Mouse (Mus musculus): ENCODE measurements around the gene Chtf18. TPM values are rescaled to one million over a fixed set of nuclear protein-coding genes. Genes with fewer than 3 reads are reported as not detected.

Chtf18 gene
- total RNA-seq, 2 experiments from 2014 or later = 1.0 to 2.1 TPM

DNA sequence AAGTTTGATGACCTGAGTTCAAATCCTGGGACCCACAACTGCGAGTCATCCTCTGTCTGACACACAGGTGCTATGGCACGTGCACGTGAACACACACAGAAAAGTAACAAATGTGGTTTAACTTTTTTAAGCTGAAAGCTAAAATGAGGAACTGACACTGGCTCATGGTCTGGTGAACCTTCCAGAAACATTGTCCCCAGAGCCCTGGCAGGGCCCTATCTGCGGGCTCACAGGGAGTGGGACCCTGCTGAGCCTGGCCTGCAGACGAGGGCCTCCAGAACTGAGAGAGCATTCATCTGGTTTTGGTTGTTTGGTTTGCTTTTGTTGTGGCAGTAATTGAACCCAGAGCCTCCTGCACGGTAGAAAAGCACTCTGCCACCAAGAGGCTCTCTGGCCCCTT lies 49.2 kb downstream of the Chtf18 start:
- DNase-seq = no peak
- intact Hi-C loops (cut with DNase I) = no loop called here

DNA sequence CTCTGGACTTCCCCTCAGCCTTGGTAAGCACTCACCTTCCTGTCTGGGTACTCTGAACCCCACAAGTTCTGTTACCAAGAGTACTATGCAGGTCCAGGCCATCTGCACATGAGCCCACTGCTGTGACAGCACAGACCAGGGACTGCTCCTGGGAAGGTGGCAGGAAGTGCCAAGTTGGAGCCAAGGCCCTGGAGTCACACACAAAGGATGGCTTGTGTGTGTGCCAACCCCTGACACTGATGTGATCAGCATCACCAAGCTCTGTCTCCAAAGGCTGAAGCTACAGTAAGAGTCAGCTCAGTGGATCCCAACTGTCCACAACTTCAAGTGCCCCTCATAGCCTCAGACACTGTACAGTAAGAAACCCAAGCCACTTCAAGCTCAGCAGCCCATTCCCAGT lies 54.2 kb downstream of the Chtf18 start:
- no peak for DNase-seq
- intact Hi-C loops (cut with DNase I) = no loop called here

Small RNA genes lying within 50 kb of the gene (microRNA-seq; reads per million reads assigned to microRNA genes)
- 0 reads per million in 2 experiments for gene Gm25083 (ENCODE audit: borderline number of aligned reads in 2 of 2)

Other genes starting within 250 kb of the Chtf18 start
- not detected for gene Sstr5, start 230.1 kb downstream of the Chtf18 start, total RNA-seq (2021)
- under 1 TPM; 0.33 to 0.49 TPM for gene Sox8, start 156.7 kb downstream of the Chtf18 start, total RNA-seq (2021)
- 10 to 100 TPM; 27.4 to 33.8 TPM for gene Lmf1, start 148.3 kb downstream of the Chtf18 start, total RNA-seq (2021)
- under 1 TPM; 0.98 to 1.00 TPM for gene Gng13, start 10.2 kb downstream of the Chtf18 start, total RNA-seq (2021)
- 1 to 10 TPM; 3.7 to 5.1 TPM for gene Rpusd1, start 251 bp upstream of the Chtf18 start, total RNA-seq (2021)
- not detected for gene Mslnl, start 8.6 kb upstream of the Chtf18 start, total RNA-seq (2021)
- 10 to 100 TPM; 16.1 to 22.2 TPM for gene Msln, start 27.0 kb upstream of the Chtf18 start, total RNA-seq (2021)
- 10 to 100 TPM; 40.9 to 44.8 TPM for gene Narfl, start 46.4 kb upstream of the Chtf18 start, total RNA-seq (2021)
- 10 to 100 TPM; 10.7 to 11.4 TPM for gene Haghl, start 58.3 kb upstream of the Chtf18 start, total RNA-seq (2021)
- not detected for gene Ccdc78, start 59.2 kb upstream of the Chtf18 start, total RNA-seq (2021)
- 10 to 100 TPM; 39.2 to 39.7 TPM for gene Fam173a, start 65.5 kb upstream of the Chtf18 start, total RNA-seq (2021)
- gene AC134908.4, start 68.2 kb upstream of the Chtf18 start, total RNA-seq (2021) = under 1 TPM in 1 of 2 experiments, not detected in 1; 0.46 TPM
- 10 to 100 TPM; 64.3 to 72.0 TPM for gene Metrn, start 69.7 kb upstream of the Chtf18 start, total RNA-seq (2021)
- gene Fbxl16, start 81.7 kb upstream of the Chtf18 start, total RNA-seq (2021) = 1 to 10 TPM; 1.2 to 1.5 TPM
- gene Wdr24, start 96.2 kb upstream of the Chtf18 start, total RNA-seq (2021) = 10 to 100 TPM; 10.5 to 11.4 TPM
- 10 to 100 TPM; 30.8 to 35.3 TPM for gene Jmjd8, start 101.4 kb upstream of the Chtf18 start, total RNA-seq (2021)
- 100 to 1,000 TPM; 111 to 116 TPM for gene Stub1, start 106.0 kb upstream of the Chtf18 start, total RNA-seq (2021)
- 1 to 10 TPM; 1.4 to 1.9 TPM for gene Rhbdl1, start 109.9 kb upstream of the Chtf18 start, total RNA-seq (2021)
- 1 to 10 TPM; 2.2 to 3.3 TPM for gene Gm20683, start 114.3 kb upstream of the Chtf18 start, total RNA-seq (2021)
- 100 to 1,000 TPM; 110 to 115 TPM for gene Rhot2, start 117.4 kb upstream of the Chtf18 start, total RNA-seq (2021)
- gene Wdr90, start 134.1 kb upstream of the Chtf18 start, total RNA-seq (2021) = 1 to 10 TPM; 1.7 to 2.0 TPM
- gene Mcrip2, start 141.3 kb upstream of the Chtf18 start, total RNA-seq (2021) = 100 to 1,000 TPM; 272 to 286 TPM
- gene Mettl26, start 147.7 kb upstream of the Chtf18 start, total RNA-seq (2021) = 10 to 100 TPM; 16.1 to 18.1 TPM
- gene Wfikkn1, start 153.4 kb upstream of the Chtf18 start, total RNA-seq (2021) = under 1 TPM; 0.41 to 0.64 TPM
- gene Rab40c, start 192.3 kb upstream of the Chtf18 start, total RNA-seq (2021) = 10 to 100 TPM; 18.4 to 21.2 TPM
- 10 to 100 TPM; 45.6 to 48.2 TPM for gene Pigq, start 217.5 kb upstream of the Chtf18 start, total RNA-seq (2021)
- under 1 TPM in 1 of 2 experiments, not detected in 1; 0.19 TPM for gene Nhlrc4, start 217.5 kb upstream of the Chtf18 start, total RNA-seq (2021)
- gene A930017K11Rik, start 225.1 kb upstream of the Chtf18 start, total RNA-seq (2021) = under 1 TPM; 0.19 to 0.33 TPM

Measured in heart, postnatal 36 days (tissue).